Mouse (Mus musculus) hindbrain, postnatal 0 days (tissue): ENCODE data around the gene Igsf3. TPM values are rescaled to one million over a fixed set of nuclear protein-coding genes. Genes with fewer than 3 reads are reported as not detected.

Experiments
- ATAC-seq: fragments of 200-750 bp; cut with Nextera tagmentation; 2 replicates; pipeline ENCODE4 v1.8.0; 2017; ENCODE audit warnings: mild to moderate bottlenecking, moderate TSS enrichment, moderate library complexity
- DNase-seq: peaks from one replicate; pipeline ENCODE4 v3.0.0-alpha.2; 2015; ENCODE audit warnings: low spot score
- H3K27ac ChIP-seq: fragments of 300-500 bp; sonication (generic); 2 replicates; pipeline ENCODE4 v1.5.1; 2014; ENCODE audit warnings: mild to moderate bottlenecking
- H3K27me3 ChIP-seq: fragments of 300-500 bp; sonication (generic); 2 replicates; pipeline ENCODE4 v1.6.1; 2014; ENCODE audit warnings: low read length, mixed read lengths; ENCODE audit not compliant: insufficient read depth
- H3K36me3 ChIP-seq: fragments of 300-500 bp; sonication (generic); 2 replicates; pipeline ENCODE4 v1.6.1; 2014; ENCODE audit warnings: low read length, mixed read lengths; ENCODE audit not compliant: insufficient read depth
- H3K4me1 ChIP-seq: fragments of 300-500 bp; sonication (generic); 2 replicates; pipeline ENCODE4 v1.6.1; 2014; ENCODE audit warnings: antibody characterized with exemption, low read length, mixed read lengths; ENCODE audit not compliant: insufficient read depth
- H3K4me2 ChIP-seq: fragments of 300-500 bp; sonication (generic); 2 replicates; pipeline ENCODE4 v1.6.1; 2014; ENCODE audit warnings: low read depth, mild to moderate bottlenecking, low read length, moderate library complexity, mixed read lengths
- H3K4me3 ChIP-seq: fragments of 300-500 bp; sonication (generic); 2 replicates; pipeline ENCODE4 v1.5.1; 2014; ENCODE audit warnings: low read length
- H3K9ac ChIP-seq: fragments of 300-500 bp; sonication (generic); replicated peaks from 2 replicates; pipeline ENCODE4 v1.6.1; 2014; ENCODE audit warnings: mild to moderate bottlenecking, low read length, moderate library complexity, mixed read lengths
- H3K9me3 ChIP-seq: fragments of 300-500 bp; sonication (generic); 2 replicates; pipeline ENCODE4 v1.6.1; 2016; ENCODE audit warnings: low read length, mixed read lengths
- CTCF ChIP-seq: IDR thresholded peaks from 2 replicates; pipeline ENCODE4 v1.5.1; 2016; ENCODE audit warnings: antibody characterized with exemption, control low read depth, low read depth
- WGBS: fragments of 180-500 bp; shearing (Covaris S2); extraction: QIAGEN DNeasy Blood & Tissue Kit; methylation state at CpG from one replicate; pipeline ENCODE4 v1.1.7; 2014; 5-methylcytosine and 5-hydroxymethylcytosine counted together
- polyA plus RNA-seq: library from polyadenylated mRNA; unstranded; fragments of >200 nt; fragmentation: Nextera tagmentation; extraction: Ambion mirVana; gene quantifications from 2 replicates; pipeline ENCODE4 v1.2.1, GENCODE M21; 2015
- total RNA-seq: library from RNA; depleted of rRNA; stranded (reverse); fragments of >200 nt; gene quantifications from 2 replicates; pipeline ENCODE4 v1.2.3, GENCODE M21; 2014

Igsf3 gene
- total and polyA plus RNA-seq, 2 experiments from 2014 or later = 65.7 to 76.3 TPM

GRCm38 (mm10) chr3:101356583-101357553 lies 20.0 kb upstream of the Igsf3 start:
- H3K27ac ChIP-seq = no peak overlapping the region
- no peak for TF ChIP-seq CTCF
- no peaks in the 10 kb centered on the region for H3K36me3 ChIP-seq
- ATAC-seq (no peak), DNase-seq (no peak)
- H3K9me3 ChIP-seq = no peaks in the 10 kb centered on the region
- H3K4me2 ChIP-seq = no peak overlapping the region
- no peak overlapping the region for H3K4me3 ChIP-seq
- H3K4me1 ChIP-seq = peaks cover 5% of the 10 kb centered on the region; the same call in 1 of the 2 replicates
- no peaks in the 10 kb centered on the region for H3K27me3 ChIP-seq
- WGBS = 68% methylated on average over 8 of the region's 8 CpGs
- H3K9ac ChIP-seq = no peak overlapping the region

DNA sequence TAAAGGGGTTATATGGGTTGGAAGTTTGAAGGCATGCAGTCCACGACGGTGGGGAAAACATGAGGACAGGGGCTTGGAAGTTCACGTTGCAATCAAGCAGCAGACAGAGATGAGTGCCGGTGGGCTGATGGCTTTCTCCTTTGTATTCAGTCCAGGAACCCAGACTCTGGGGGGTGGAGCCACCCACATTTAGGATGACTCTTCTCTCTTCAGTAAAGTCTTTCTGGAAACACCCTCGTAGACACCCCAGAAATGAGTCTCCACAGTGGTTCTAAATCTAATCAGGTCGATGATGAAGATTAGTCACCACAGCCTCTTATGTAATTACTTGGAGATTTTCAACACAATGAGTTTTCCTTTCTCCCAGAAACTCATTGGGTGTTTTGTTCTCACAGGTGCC lies 16.1 kb upstream of the Igsf3 start:
- H3K9me3 ChIP-seq = no peaks in the 10 kb centered on the region
- ATAC-seq (no peak), DNase-seq (no peak)
- no peak overlapping the region for H3K9ac ChIP-seq
- H3K4me1 ChIP-seq = peaks cover 5% of the 10 kb centered on the region; the same call in 1 of the 2 replicates
- no peak for TF ChIP-seq CTCF
- H3K4me2 ChIP-seq = no peak overlapping the region
- no peak overlapping the region for H3K4me3 ChIP-seq
- H3K27me3 ChIP-seq = no peaks in the 10 kb centered on the region
- no peaks in the 10 kb centered on the region for H3K36me3 ChIP-seq
- 91% methylated on average over 6 of the region's 6 CpGs for WGBS
- no peak overlapping the region for H3K27ac ChIP-seq

DNA sequence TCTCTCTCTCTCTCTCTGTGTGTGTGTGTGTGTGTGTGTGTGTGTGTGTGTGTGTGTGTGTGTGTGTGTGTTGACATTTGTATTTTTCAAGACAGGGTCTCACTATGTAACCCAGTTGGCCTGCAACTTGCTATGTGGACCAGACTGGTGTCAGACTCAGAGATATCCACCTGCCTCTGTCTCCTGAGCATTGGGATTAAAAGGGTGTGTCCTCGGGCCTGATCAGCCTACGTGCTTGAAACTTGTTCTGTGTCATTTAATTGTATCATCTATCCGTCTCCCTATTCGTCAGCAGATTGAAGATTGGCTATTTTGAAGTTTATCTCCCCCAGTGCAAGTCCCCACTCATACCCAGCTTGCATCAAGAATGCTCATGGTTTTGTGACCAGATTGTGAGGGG lies 14.5 kb upstream of the Igsf3 start:
- H3K9me3 ChIP-seq = no peaks in the 10 kb centered on the region
- no peak overlapping the region for H3K27ac ChIP-seq
- H3K4me1 ChIP-seq = peaks cover 7% of the 10 kb centered on the region; the same call in 1 of the 2 replicates
- H3K36me3 ChIP-seq = no peaks in the 10 kb centered on the region
- DNase-seq (no peak), ATAC-seq (no peak)
- no peak overlapping the region for H3K9ac ChIP-seq
- H3K4me3 ChIP-seq = no peak overlapping the region
- 91% methylated on average over 4 of the region's 4 CpGs for WGBS
- TF ChIP-seq CTCF = no peak
- H3K4me2 ChIP-seq = no peak overlapping the region
- no peaks in the 10 kb centered on the region for H3K27me3 ChIP-seq

- Histone ChIP-seq H3K36me3 (no peaks in the 10 kb centered on the region), H3K4me3 (no peak overlapping the region), H3K4me2 (no peak overlapping the region), H3K4me1 (peaks cover 7% of the 10 kb centered on the region; the same call in 1 of the 2 replicates), H3K27me3 (no peaks in the 10 kb centered on the region), H3K9me3 (no peaks in the 10 kb centered on the region), H3K27ac (no peak overlapping the region), H3K9ac (no peak overlapping the region)
- no peak for TF ChIP-seq CTCF
- no peak for DNase-seq
- ATAC-seq = no peak
- WGBS = 76% methylated on average over 7 of the region's 7 CpGs
These were observed 13.3 kb upstream of the Igsf3 start for GRCm38 (mm10) chr3:101363574-101363973.

DNA sequence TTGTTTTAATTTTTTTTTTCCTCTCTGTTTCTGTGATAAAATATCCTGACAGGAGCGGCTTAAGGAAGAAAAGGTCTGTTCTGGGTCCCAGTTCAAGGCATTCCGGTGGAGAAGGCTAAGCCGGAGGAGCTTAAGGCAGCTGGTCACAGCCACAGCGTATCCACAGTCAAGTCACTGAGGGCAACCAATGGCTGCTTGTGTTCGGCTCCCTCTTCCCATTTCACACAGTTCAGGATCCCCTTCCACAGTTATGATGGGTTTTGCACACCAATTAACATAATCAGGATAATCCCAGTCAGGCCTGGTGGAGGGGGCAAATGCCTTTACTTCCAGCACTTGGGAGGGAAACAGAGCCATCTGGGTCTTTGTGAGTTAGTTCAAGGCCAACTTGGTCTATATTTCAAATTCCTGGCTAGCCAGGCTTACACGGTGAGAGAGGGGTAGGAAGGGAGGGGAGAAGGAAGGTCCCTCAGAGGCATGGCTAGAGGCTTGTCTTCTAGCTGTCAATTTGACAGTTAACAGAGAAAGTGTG lies 11.7 kb upstream of the Igsf3 start:
- H3K36me3 ChIP-seq = no peaks in the 10 kb centered on the region
- WGBS = 59% methylated on average over 6 of the region's 6 CpGs
- peaks cover 11% of the 10 kb centered on the region for H3K4me1 ChIP-seq
- no peak overlapping the region for H3K9ac ChIP-seq
- H3K27me3 ChIP-seq = no peaks in the 10 kb centered on the region
- H3K4me2 ChIP-seq = no peak overlapping the region
- no peak for TF ChIP-seq CTCF
- ATAC-seq (peak; percentile 53), DNase-seq (peak; percentile 37)
- no peak overlapping the region for H3K27ac ChIP-seq
- H3K9me3 ChIP-seq = no peaks in the 10 kb centered on the region
- no peak overlapping the region for H3K4me3 ChIP-seq

- H3K4me3 ChIP-seq = no peak overlapping the region
- peak overlapping the region; percentile 11; the same call in 1 of the 2 replicates for H3K27ac ChIP-seq
- no peak overlapping the region for H3K4me2 ChIP-seq
- DNase-seq = peak; percentile 47
- no peaks in the 10 kb centered on the region for H3K36me3 ChIP-seq
- H3K9ac ChIP-seq = no peak overlapping the region
- no peaks in the 10 kb centered on the region for H3K9me3 ChIP-seq
- peak; percentile 53 for ATAC-seq
- H3K4me1 ChIP-seq = peaks cover 11% of the 10 kb centered on the region
- 36% methylated on average over 9 of the region's 9 CpGs for WGBS
- no peaks in the 10 kb centered on the region for H3K27me3 ChIP-seq
- TF ChIP-seq CTCF = no peak
These were observed 11.0 kb upstream of the Igsf3 start for GRCm38 (mm10) chr3:101365911-101366310.
